Comparison of ENCODE assay signal across 9 mouse cellular contexts in genomic region chr12:82275767-82276166, GRCm38 (mm10).
DNase-seq lines count a peak whose midpoint lies in the region; ATAC-seq and TF ChIP-seq lines count a peak whose summit lies in the region.
"Had no signal": no experiment of that assay in that cellular context is flagged by ENCODE, and none has a peak within 500 bp of the region (broad histone marks: within the 10 kb centered on the region; RNA-seq: fewer than 3 reads in every experiment).

No protein-coding gene starts in this region.

- no peaks in the 10 kb centered on the region for H3K9me3 ChIP-seq in stomach, embryonic 14.5 days (ENCODE audit: control insufficient read depth, low read depth, low read length)
- H3K9me3 ChIP-seq in stomach, postnatal 0 days (ENCODE audit: control insufficient read depth, low read length): no peaks in the 10 kb centered on the region
- no peaks in the 10 kb centered on the region for H3K9me3 ChIP-seq in heart, embryonic 15.5 days (replicated peaks)

- no peak overlapping the region for H3K27ac ChIP-seq in stomach, embryonic 14.5 days (ENCODE audit: low read length)
- H3K27ac ChIP-seq in stomach, postnatal 0 days (replicated peaks): no peak overlapping the region
- peak overlapping the region; percentile 44; the same call in 1 of the 2 replicates for H3K27ac ChIP-seq in heart, embryonic 15.5 days

- ATAC-seq in stomach, embryonic 14.5 days (ENCODE audit: insufficient number of reproducible peaks, insufficient read depth, low FRiP score, low read depth): peak; percentile 49; the same call in 1 of the 2 replicates
- ATAC-seq in stomach, postnatal 0 days (ENCODE audit: low FRiP score, low TSS enrichment): no peak
- no peak for ATAC-seq in heart, embryonic 15.5 days (replicated peaks; ENCODE audit: insufficient number of reproducible peaks, insufficient read depth, low FRiP score, low read depth)

- TF ChIP-seq CTCF in stomach, postnatal 0 days (IDR thresholded peaks at IDR 0.05; ENCODE audit: low read depth): no peak

- no peak overlapping the region for H3K9ac ChIP-seq in stomach, embryonic 14.5 days (replicated peaks; ENCODE audit: low read depth, low read length)
- H3K9ac ChIP-seq in stomach, postnatal 0 days (ENCODE audit: low read length): no peak overlapping the region
- no peak overlapping the region for H3K9ac ChIP-seq in heart, embryonic 15.5 days

- H3K27me3 ChIP-seq in stomach, embryonic 14.5 days (ENCODE audit: control insufficient read depth, insufficient read depth, low read length): no peaks in the 10 kb centered on the region
- no peaks in the 10 kb centered on the region for H3K27me3 ChIP-seq in stomach, postnatal 0 days (ENCODE audit: control insufficient read depth, insufficient read depth, low read length)
- no peaks in the 10 kb centered on the region for H3K27me3 ChIP-seq in heart, embryonic 15.5 days

- peak; percentile 46 for DNase-seq in adrenal gland, postnatal 14 days
- DNase-seq in adrenal gland, adult 18-20 months (ENCODE audit: low spot score in 2 of 2): no peak
- DNase-seq in stomach, postnatal 0 days (ENCODE audit: low spot score): no peak
- DNase-seq in skeletal muscle tissue, adult 2 months (ENCODE audit: low read depth, low spot score): peak; percentile 26
- no peak for DNase-seq in right cerebral cortex, postnatal 36 days (ENCODE audit: low spot score in 2 of 2)
- DNase-seq in spleen, postnatal 10 days (ENCODE audit: low spot score in 2 of 2): no peak
- DNase-seq: retina, postnatal 1 day had no signal

- no peak for TF ChIP-seq EP300 in stomach, postnatal 0 days (optimal IDR thresholded peaks at IDR 0.05)

- H3K36me3 ChIP-seq in stomach, embryonic 14.5 days (ENCODE audit: control insufficient read depth, insufficient read depth, low read length): no peaks in the 10 kb centered on the region
- H3K36me3 ChIP-seq in stomach, postnatal 0 days (ENCODE audit: control insufficient read depth, insufficient read depth, low read length): no peaks in the 10 kb centered on the region
- no peaks in the 10 kb centered on the region for H3K36me3 ChIP-seq in heart, embryonic 15.5 days

- no peak overlapping the region for H3K4me2 ChIP-seq in stomach, embryonic 14.5 days (replicated peaks; ENCODE audit: low read depth, low read length)
- no peak overlapping the region for H3K4me2 ChIP-seq in stomach, postnatal 0 days (replicated peaks; ENCODE audit: low read depth)
- H3K4me2 ChIP-seq in heart, embryonic 15.5 days: no peak overlapping the region

- no peaks in the 10 kb centered on the region for H3K4me1 ChIP-seq in stomach, embryonic 14.5 days (ENCODE audit: control insufficient read depth, insufficient read depth, low read length)
- no peaks in the 10 kb centered on the region for H3K4me1 ChIP-seq in stomach, postnatal 0 days (replicated peaks; ENCODE audit: control insufficient read depth, insufficient read depth)
- peaks cover 12% of the 10 kb centered on the region for H3K4me1 ChIP-seq in heart, embryonic 15.5 days (replicated peaks)

- WGBS in stomach, embryonic 14.5 days: 63% methylated on average over 5 of the region's 5 CpGs
- 47% methylated on average over 5 of the region's 5 CpGs for WGBS in stomach, postnatal 0 days
- whole genome bisulfite sequencing in heart, embryonic 15.5 days: 41% methylated on average over 5 of the region's 5 CpGs

- no peak overlapping the region for H3K4me3 ChIP-seq in stomach, embryonic 14.5 days (ENCODE audit: low read depth, low read length)
- no peak overlapping the region for H3K4me3 ChIP-seq in stomach, postnatal 0 days (ENCODE audit: low read depth, low read length)
- no peak overlapping the region for H3K4me3 ChIP-seq in heart, embryonic 15.5 days

Comparison
In these comparisons a context has a peak if more than half of its experiments do, and no peak if none do; other contexts are left out.
1. DNase-seq: peak in adrenal gland, postnatal 14 days (single experiment) and skeletal muscle tissue, adult 2 months (single experiment); none in adrenal gland, adult 18-20 months (0 of 2), stomach, postnatal 0 days (single experiment), right cerebral cortex, postnatal 36 days (0 of 2) and spleen, postnatal 10 days (0 of 2).